Mouse (Mus musculus) bone marrow macrophage, adult 2 months (primary cell): ENCODE data around the gene Shisal1.

Source experiments
- CTCF ChIP-seq: IDR thresholded peaks from 2 replicates; pipeline ENCODE4 v1.5.1; 2012; ENCODE audit warnings: low read depth, mild to moderate bottlenecking, low read length, moderate library complexity
- POLR2A ChIP-seq: IDR thresholded peaks from 2 replicates; pipeline ENCODE4 v1.6.1; 2012; ENCODE audit warnings: mild to moderate bottlenecking, low read depth, low read length, borderline replicate concordance

DNA sequence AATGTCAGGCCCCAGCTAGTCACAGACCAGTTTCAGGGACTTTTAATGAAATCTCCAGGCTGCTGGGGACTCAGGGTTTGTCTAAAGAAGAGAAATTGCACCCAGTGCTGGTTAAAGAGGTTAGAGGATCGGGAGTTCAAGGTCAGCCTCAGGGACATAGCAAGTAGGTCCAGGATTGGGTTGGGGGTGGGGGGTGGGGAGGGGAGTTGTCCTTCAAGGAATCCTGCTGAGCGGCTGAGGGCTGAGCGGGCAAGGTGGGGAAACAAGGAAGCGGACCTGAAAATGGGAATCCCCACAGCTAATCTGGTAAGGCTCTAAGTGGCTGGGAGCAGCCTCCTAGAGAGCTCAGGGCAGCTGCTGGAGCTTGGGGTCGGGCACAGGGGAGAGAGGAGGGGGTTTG is 20.9 kb upstream of the Shisal1 start:
- TF ChIP-seq CTCF (no peak), POLR2A (no peak)
